Mouse (Mus musculus): ENCODE results near the gene Sycn.

DNA sequence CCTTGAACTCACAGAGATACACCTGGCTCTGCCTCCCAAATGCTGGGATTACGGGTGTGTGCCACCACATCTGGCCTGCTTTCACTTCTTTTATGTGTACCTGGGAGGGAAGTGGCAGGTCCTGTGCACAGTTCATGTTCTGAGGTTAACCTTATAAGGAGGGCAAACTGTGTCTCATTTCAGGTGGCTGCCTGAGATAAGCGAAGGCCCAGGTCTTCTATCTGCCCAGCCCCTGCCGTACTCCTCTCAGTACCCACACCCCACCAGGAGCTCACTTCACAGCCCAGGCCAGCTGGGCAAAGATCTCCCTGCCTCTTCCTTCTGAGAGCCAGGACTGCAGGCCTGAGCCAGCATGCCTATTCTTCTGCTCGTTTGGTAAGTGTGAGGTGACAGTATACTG lies 41.0 kb downstream of the Sycn start:
- TF ChIP-seq CTCF (IDR thresholded peaks at IDR 0.05; ENCODE audit: control insufficient read depth, insufficient read depth, insufficient replicate concordance, low read depth, low read length) (no peak), POLR2A (IDR thresholded peaks at IDR 0.05; ENCODE audit: control insufficient read depth, low read depth, low read length) (no peak)
